Mouse (Mus musculus) limb, embryonic 11.5 days (tissue): ENCODE data around the gene Hoxd10. TPM values are rescaled to one million over a fixed set of nuclear protein-coding genes. Genes with fewer than 3 reads are reported as not detected.

Experiments
- ATAC-seq: fragments of 200-750 bp; cut with Nextera tagmentation; 2 replicates; pipeline ENCODE4 v1.8.0; 2017; ENCODE audit warnings: low read depth; ENCODE audit not compliant: insufficient number of reproducible peaks, low FRiP score, low TSS enrichment
- DNase-seq: peaks from one replicate; pipeline ENCODE4 v3.0.0-alpha.2; 2015; ENCODE audit warnings: low spot score
- H3K27ac ChIP-seq: fragments of 300-500 bp; sonication (generic); replicated peaks from 2 replicates; pipeline ENCODE4 v1.5.1; 2014; ENCODE audit warnings: low read depth, mild to moderate bottlenecking, low read length
- H3K27me3 ChIP-seq: fragments of 300-500 bp; sonication (generic); 2 replicates; pipeline ENCODE4 v1.6.1; 2014; ENCODE audit warnings: mild to moderate bottlenecking, low read length, mixed read lengths; ENCODE audit not compliant: control insufficient read depth, insufficient read depth
- H3K36me3 ChIP-seq: fragments of 300-500 bp; sonication (generic); 2 replicates; pipeline ENCODE4 v1.6.1; 2014; ENCODE audit warnings: mild to moderate bottlenecking, low read length, moderate library complexity, mixed read lengths; ENCODE audit not compliant: control insufficient read depth, insufficient read depth
- H3K4me1 ChIP-seq: fragments of 300-500 bp; sonication (generic); 2 replicates; pipeline ENCODE4 v1.6.1; 2014; ENCODE audit warnings: low read length, mixed read lengths; ENCODE audit not compliant: control insufficient read depth, insufficient read depth
- H3K4me2 ChIP-seq: fragments of 300-500 bp; sonication (generic); 2 replicates; pipeline ENCODE4 v1.6.1; 2014; ENCODE audit warnings: low read depth, mild to moderate bottlenecking, moderate library complexity; ENCODE audit not compliant: severe bottlenecking
- H3K4me3 ChIP-seq: fragments of 300-500 bp; sonication (generic); 2 replicates; pipeline ENCODE4 v1.5.1; 2014; ENCODE audit warnings: low read depth, low read length
- H3K9ac ChIP-seq: fragments of 300-500 bp; sonication (generic); 2 replicates; pipeline ENCODE4 v1.6.1; 2014; ENCODE audit warnings: mild to moderate bottlenecking, low read length
- H3K9me3 ChIP-seq: fragments of 300-500 bp; sonication (generic); 2 replicates; pipeline ENCODE4 v1.6.1; 2016; ENCODE audit warnings: low read length; ENCODE audit not compliant: control insufficient read depth
- WGBS: fragments of 180-500 bp; shearing (Covaris S2); extraction: QIAGEN DNeasy Blood & Tissue Kit; methylation state at CpG from one replicate; pipeline ENCODE4 v1.1.7; 2014; 5-methylcytosine and 5-hydroxymethylcytosine counted together
- polyA plus RNA-seq: library from polyadenylated mRNA; unstranded; fragments of >200 nt; fragmentation: Nextera tagmentation; extraction: Ambion mirVana; gene quantifications from 2 replicates; pipeline ENCODE4 v1.2.1, GENCODE M21; 2014

Hoxd10 gene
- polyA plus RNA-seq, 1 experiment from 2014 or later = 52.0 TPM

GRCm38 (mm10) chr2:74669230-74669578, 22.5 kb upstream of the Hoxd10 start:
- WGBS = 0% methylated on average over 3 of the region's 3 CpGs
- peak overlapping the region; percentile 84 for H3K27ac ChIP-seq
- peak overlapping the region; percentile 90 for H3K9ac ChIP-seq
- H3K4me3 ChIP-seq = peak overlapping the region; percentile 63
- peak overlapping the region; percentile 88 for H3K4me2 ChIP-seq
- H3K27me3 ChIP-seq = peaks cover 44% of the 10 kb centered on the region
- ATAC-seq = no peak
- H3K9me3 ChIP-seq = no peaks in the 10 kb centered on the region
- peaks cover 13% of the 10 kb centered on the region; the same call in 1 of the 2 replicates for H3K4me1 ChIP-seq
- no peaks in the 10 kb centered on the region for H3K36me3 ChIP-seq
- DNase-seq = peak; percentile 42

- Histone ChIP-seq H3K4me1 (peaks cover 17% of the 10 kb centered on the region), H3K9me3 (no peaks in the 10 kb centered on the region), H3K27ac (0 out of 2 replicates have a peak overlapping the region, but pooled peaks have one; percentile 5), H3K9ac (peak overlapping the region; percentile 90), H3K4me3 (peak overlapping the region; percentile 63), H3K27me3 (peaks cover 44% of the 10 kb centered on the region), H3K36me3 (no peaks in the 10 kb centered on the region), H3K4me2 (peak overlapping the region; percentile 88)
- ATAC-seq (no peak), DNase-seq (peak; percentile 62)
- WGBS = under 1% methylated on average over 14 of the region's 14 CpGs
Measured at GRCm38 (mm10) chr2:74669650-74670235, 22.0 kb upstream of the Hoxd10 start.

DNA sequence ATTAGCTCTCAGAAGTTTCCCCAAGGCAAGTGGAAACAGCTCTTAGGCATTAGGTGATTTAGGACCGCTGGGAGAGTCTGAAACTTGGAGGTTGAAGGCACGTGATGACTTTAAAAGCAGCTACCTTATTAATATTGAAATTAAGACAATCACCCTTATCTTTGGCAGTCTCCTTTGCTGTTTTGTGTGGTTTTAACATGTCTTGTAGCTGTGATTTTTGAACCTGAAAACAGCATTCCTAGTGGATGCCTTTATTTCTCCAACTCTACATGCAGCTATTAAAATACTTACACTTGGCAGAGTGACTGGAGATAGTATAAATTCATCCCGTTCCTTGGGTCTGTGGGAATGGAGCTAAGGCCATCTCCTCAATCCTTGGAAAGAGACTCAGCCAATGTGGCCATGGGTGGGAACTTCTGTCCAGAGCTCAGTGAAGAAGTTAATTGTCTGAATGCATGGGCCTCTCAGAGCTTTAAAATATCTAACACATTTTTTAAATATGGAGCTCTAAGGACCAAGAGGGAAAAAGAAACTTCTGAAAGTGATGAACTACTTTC, 21.0 kb upstream of the Hoxd10 start:
- no peaks in the 10 kb centered on the region for H3K9me3 ChIP-seq
- H3K9ac ChIP-seq = peak overlapping the region; percentile 50
- no peak for ATAC-seq
- WGBS = 3% methylated on average over 3 of the region's 3 CpGs
- H3K4me3 ChIP-seq = peak overlapping the region; percentile 63
- H3K36me3 ChIP-seq = no peaks in the 10 kb centered on the region
- peaks cover 43% of the 10 kb centered on the region for H3K27me3 ChIP-seq
- DNase-seq = no peak
- H3K27ac ChIP-seq = no peak overlapping the region
- peaks cover 18% of the 10 kb centered on the region for H3K4me1 ChIP-seq
- H3K4me2 ChIP-seq = peak overlapping the region; percentile 47

- H3K9ac ChIP-seq = peak overlapping the region; percentile 55
Measured at GRCm38 (mm10) chr2:74671847-74672246, 19.9 kb upstream of the Hoxd10 start.

DNA sequence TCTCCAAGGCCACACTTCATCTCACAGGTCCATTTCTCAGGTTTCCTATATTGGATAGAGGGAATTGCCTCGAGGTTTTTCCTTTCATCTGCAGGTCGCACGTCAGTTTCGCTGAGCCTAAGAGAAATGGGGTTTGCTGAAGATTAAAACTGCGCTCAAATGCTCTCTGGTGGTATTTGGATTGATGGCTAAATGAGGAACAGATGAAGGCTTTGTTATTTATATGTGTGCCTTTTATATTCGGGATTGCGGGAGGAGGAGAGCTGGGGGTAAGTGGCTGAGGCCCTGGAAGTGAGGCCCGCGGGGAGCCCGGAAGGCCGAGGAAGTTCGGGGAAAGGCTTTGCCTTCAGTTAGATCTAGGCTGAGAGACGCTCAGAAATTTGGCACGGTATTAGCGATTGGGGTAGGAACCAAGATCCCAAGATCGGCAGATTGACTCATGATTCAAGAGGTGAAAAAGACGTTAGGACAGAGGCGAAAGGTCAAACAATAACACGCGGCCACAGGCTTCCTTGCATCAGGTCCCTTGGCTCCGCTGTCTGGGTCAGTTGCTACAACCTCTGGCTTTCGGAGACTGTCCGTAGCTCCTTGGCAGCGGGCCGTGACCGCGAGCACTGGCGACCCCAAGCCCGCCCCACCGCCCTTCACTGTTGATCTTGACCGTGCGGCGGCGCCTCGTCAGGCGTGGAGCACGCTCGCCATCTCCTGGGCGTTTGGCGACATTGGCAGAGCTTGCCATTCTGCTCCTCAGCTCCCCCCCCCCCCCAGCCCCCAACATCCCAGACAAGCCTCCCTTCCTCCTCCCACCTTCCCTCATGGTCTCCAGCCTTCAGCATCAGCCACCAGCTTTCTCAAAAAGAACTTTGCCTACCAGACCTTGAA, 19.0 kb upstream of the Hoxd10 start:
- no peaks in the 10 kb centered on the region for H3K36me3 ChIP-seq
- peak overlapping the region; percentile 90 for H3K27ac ChIP-seq
- H3K4me2 ChIP-seq = peak overlapping the region; percentile 47
- peak; percentile 34 for ATAC-seq
- peak overlapping the region; percentile 60 for H3K9ac ChIP-seq
- peaks cover 18% of the 10 kb centered on the region for H3K4me1 ChIP-seq
- under 1% methylated on average over 40 of the region's 40 CpGs for WGBS
- no peaks in the 10 kb centered on the region for H3K9me3 ChIP-seq
- peak; percentile 91 for DNase-seq
- peaks cover 34% of the 10 kb centered on the region for H3K27me3 ChIP-seq
- peak overlapping the region; percentile 28 for H3K4me3 ChIP-seq

More at GRCm38 (mm10) chr2:74671847-74672246, 19.9 kb upstream of the Hoxd10 start:
- ATAC-seq = no peak
- H3K4me1 ChIP-seq = peaks cover 18% of the 10 kb centered on the region
- WGBS = under 1% methylated on average over 5 of the region's 5 CpGs
- H3K4me3 ChIP-seq = peak overlapping the region; percentile 28
- DNase-seq = peak; percentile 40
- H3K27me3 ChIP-seq = peaks cover 36% of the 10 kb centered on the region
- no peaks in the 10 kb centered on the region for H3K36me3 ChIP-seq
- no peaks in the 10 kb centered on the region for H3K9me3 ChIP-seq
- H3K27ac ChIP-seq = 0 out of 2 replicates have a peak overlapping the region, but pooled peaks have one; percentile 74
- peak overlapping the region; percentile 47 for H3K4me2 ChIP-seq

DNA sequence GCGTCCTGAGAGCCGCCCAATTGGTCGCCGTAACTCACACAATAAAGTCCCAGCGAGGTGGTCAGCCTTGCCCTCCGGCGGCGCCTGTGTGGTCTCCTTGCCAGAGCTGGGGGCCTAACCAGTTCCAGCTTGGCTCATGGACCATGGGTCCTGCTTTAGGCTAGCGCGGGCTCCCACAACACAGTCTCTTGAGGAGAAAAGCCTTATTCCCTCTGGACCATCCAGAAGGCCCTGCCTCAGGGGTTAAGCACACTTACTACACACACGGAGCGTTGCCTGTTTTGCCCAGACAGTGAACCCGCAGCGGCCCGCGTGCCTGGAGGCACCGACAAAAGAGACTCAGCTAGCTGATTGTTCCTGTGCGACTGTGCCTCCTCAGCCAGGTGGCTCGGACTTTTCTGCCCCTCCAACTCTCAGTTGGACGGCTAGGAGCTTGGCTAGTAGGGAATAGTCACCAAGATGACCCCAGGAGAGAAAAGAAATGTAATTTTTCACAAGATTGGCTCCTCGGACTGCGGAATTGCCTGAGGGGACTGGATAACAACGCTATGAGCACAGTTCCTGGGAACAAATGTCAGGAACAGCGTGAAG, 17.8 kb upstream of the Hoxd10 start:
- no peaks in the 10 kb centered on the region for H3K36me3 ChIP-seq
- peak overlapping the region; percentile 90 for H3K27ac ChIP-seq
- peak overlapping the region; percentile 90 for H3K9ac ChIP-seq
- DNase-seq = peak; percentile 88
- peak; percentile 45; the same call in 1 of the 2 replicates for ATAC-seq
- no peaks in the 10 kb centered on the region for H3K9me3 ChIP-seq
- H3K4me2 ChIP-seq = peak overlapping the region; percentile 47
- peaks cover 27% of the 10 kb centered on the region for H3K27me3 ChIP-seq
- peak overlapping the region; percentile 52 for H3K4me3 ChIP-seq
- H3K4me1 ChIP-seq = peaks cover 15% of the 10 kb centered on the region
- under 1% methylated on average over 24 of the region's 24 CpGs for WGBS

DNA sequence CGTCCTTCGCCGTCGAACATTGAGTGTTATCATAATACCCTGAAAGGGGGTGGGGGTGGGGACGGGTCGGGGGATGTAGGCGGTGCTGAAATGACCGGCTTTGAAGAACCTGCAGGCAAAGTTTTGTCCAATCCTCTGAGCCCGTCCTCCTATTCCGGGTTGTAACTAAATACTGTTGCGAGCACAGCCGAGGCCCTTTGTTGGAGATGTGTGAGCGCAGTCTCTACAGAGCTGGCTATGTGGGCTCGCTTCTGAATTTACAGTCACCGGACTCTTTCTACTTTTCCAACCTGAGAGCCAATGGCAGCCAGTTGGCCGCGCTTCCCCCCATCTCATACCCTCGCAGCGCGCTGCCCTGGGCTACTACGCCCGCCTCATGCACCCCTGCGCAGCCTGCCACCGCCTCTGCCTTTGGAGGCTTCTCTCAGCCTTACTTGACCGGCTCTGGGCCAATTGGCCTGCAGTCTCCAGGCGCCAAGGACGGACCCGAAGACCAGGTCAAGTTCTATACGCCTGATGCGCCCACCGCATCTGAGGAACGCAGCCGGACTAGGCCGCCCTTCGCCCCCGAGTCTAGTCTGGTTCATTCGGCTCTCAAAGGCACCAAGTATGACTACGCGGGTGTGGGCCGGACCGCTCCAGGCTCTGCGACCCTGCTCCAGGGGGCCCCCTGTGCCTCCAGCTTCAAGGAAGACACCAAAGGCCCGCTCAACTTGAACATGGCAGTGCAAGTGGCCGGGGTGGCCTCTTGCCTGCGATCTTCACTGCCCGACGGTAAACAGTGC, 16.7 kb upstream of the Hoxd10 start, which contains the start of gene Hoxd12:
TSS of gene Hoxd12 (plus strand) at position 133 of the 785 bp plus-strand sequence.
- Histone ChIP-seq H3K4me1 (peaks cover 22% of the 10 kb centered on the region), H3K4me2 (peak within 1 kb of the TSS; percentile 47), H3K4me3 (peak within 1 kb of the TSS; percentile 52), H3K9ac (peak within 1 kb of the TSS; percentile 90), H3K27ac (peak within 1 kb of the TSS; percentile 90), H3K36me3 (no peaks in the 10 kb centered on the region), H3K9me3 (no peaks in the 10 kb centered on the region), H3K27me3 (peaks cover 20% of the 10 kb centered on the region)
- WGBS = under 1% methylated on average over 47 of the region's 47 CpGs
- peak; percentile 77 for DNase-seq
- peak; percentile 53; the same call in 1 of the 2 replicates for ATAC-seq
